Mouse (Mus musculus): ENCODE data around the gene Abraxas2.

Abraxas2 gene

GRCm38 (mm10) chr7:132896206-132896815, 37.3 kb downstream of the Abraxas2 start:
- no peak for DNase-seq (ENCODE audit: extremely low read depth, insufficient read length, low spot score)

GRCm38 (mm10) chr7:132897258-132897657, 38.2 kb downstream of the Abraxas2 start:
- no peak for DNase-seq (ENCODE audit: extremely low read depth, insufficient read length, low spot score)

- no peak for DNase-seq (ENCODE audit: extremely low read depth, insufficient read length, low spot score)
Observed at GRCm38 (mm10) chr7:132898234-132898633, 39.2 kb downstream of the Abraxas2 start.

GRCm38 (mm10) chr7:132900826-132901531, 42.0 kb downstream of the Abraxas2 start:
- no peak for DNase-seq (ENCODE audit: extremely low read depth, insufficient read length, low spot score)

DNA sequence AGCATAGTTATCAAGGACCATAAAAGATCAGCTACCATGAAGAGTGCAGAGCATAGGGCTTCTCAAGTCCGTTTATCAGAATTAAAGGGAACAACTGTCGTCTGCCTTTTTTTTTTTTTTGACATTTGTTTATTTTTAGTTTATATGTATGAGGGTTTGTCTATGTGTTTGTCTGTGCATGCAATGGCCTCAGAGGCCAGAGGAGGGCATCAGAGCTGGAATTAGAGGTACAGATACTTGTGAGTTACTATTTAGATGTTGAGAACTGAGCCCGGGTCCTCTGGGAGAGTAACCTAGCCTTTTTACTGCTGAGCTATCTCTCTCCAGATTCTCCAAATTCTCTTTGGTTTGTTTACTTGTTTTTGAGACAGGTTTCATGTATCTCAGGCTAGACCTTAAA, 44.8 kb downstream of the Abraxas2 start:
- no peak for DNase-seq (ENCODE audit: extremely low read depth, insufficient read length, low spot score)

- no peak for DNase-seq (ENCODE audit: extremely low read depth, insufficient read length, low spot score)
Observed at GRCm38 (mm10) chr7:132921971-132922370, 62.9 kb downstream of the Abraxas2 start.

DNA sequence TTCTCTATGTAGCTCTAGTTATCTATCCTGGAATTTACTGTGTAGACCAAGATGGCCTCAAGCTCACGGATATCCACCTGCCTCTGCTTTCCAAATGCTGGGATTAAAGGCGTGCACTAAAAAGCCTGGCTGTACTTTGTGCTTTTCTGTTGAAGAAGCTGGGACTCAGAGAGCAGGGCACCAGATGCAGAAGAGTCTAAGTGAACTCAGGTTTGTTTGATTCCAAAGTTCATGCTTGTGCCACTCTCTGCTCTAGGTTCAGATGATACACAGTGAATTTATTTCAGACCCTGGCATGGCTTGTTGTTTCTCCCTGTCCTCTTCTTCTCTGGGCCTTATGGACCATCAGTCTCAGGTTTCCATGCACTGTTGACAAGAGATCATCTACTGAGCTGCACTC, 66.2 kb downstream of the Abraxas2 start:
- DNase-seq (ENCODE audit: extremely low read depth, insufficient read length, low spot score): no peak

DNA sequence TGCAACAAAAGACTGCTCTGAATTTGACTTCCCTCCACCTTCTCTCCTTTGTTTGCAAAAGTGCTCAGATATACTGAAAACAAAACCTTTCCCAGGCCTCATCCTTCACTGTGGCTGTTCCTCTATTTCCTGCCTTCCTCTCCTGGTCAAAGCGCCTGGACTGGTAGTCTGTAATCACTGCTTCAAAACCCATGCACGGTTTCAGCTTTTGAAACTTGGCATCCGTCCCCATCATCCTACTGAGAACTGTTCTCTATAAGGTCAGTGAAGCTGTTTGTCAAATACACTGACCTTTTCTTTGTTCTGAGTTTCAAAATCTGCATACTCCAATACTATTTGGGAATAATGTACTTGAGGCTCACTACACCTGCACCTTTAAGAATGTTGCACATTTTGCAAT, 68.2 kb downstream of the Abraxas2 start:
- no peak for DNase-seq (ENCODE audit: extremely low read depth, insufficient read length, low spot score)

DNA sequence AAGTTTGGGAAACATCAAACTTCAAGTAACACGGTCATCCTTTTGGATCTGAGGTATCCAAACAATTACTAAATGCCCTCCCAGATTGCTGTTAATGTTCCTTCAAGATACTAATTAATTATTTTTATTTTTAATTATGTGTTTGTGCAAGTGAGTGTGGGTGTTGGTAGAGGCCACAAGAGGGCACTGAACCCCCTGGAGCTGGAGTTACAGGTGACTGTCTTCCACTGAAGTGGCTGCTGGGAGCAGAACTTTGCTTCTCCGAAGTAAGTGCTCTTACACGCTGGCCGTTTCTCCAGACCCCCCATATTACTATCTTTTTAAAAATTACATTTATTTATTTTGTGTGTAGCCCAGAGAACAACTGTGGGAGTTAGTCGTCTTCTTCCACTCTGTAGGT, 71.0 kb downstream of the Abraxas2 start:
- DNase-seq (ENCODE audit: extremely low read depth, insufficient read length, low spot score): no peak

GRCm38 (mm10) chr7:132930850-132931559, 72.0 kb downstream of the Abraxas2 start, which contains the start of gene Zranb1:
TSS of gene Zranb1 (plus strand) at chr7:132931142.
- DNase-seq (ENCODE audit: extremely low read depth, insufficient read length, low spot score): peak; percentile 98

GRCm38 (mm10) chr7:132931560-132932351, 72.7 kb downstream of the Abraxas2 start:
- DNase-seq (ENCODE audit: extremely low read depth, insufficient read length, low spot score): peak; percentile 54

- DNase-seq (ENCODE audit: extremely low read depth, insufficient read length, low spot score): no peak
Observed at GRCm38 (mm10) chr7:132933331-132933730, 74.3 kb downstream of the Abraxas2 start.

Measured in 3134 (cell line).